Mouse (Mus musculus) intestine, postnatal 0 days (tissue): Measurements from ENCODE around the gene Rapgef2. TPM values are rescaled to one million over a fixed set of nuclear protein-coding genes. Genes with fewer than 3 reads are reported as not detected.
A peak's percentile ranks its signal among the peaks of the same experiment; 100 is the strongest.

Source experiments
- ATAC-seq: fragments of 200-750 bp; cut with Nextera tagmentation; 2 replicates; pipeline ENCODE4 v1.8.0; 2017; ENCODE audit warnings: mild to moderate bottlenecking, moderate TSS enrichment, moderate library complexity
- H3K27ac ChIP-seq: fragments of 300-500 bp; sonication (generic); 2 replicates; pipeline ENCODE4 v1.5.1; 2014; ENCODE audit warnings: mild to moderate bottlenecking, low read depth, low read length, moderate library complexity
- H3K27me3 ChIP-seq: fragments of 300-500 bp; sonication (generic); replicated peaks from 2 replicates; pipeline ENCODE4 v1.6.1; 2014; ENCODE audit warnings: low read length, mixed read lengths; ENCODE audit not compliant: control insufficient read depth, insufficient read depth
- H3K36me3 ChIP-seq: fragments of 300-500 bp; sonication (generic); 2 replicates; pipeline ENCODE4 v1.6.1; 2014; ENCODE audit warnings: mild to moderate bottlenecking, moderate library complexity; ENCODE audit not compliant: control insufficient read depth, insufficient read depth
- H3K4me1 ChIP-seq: fragments of 300-500 bp; sonication (generic); replicated peaks from 2 replicates; pipeline ENCODE4 v1.6.1; 2014; ENCODE audit warnings: antibody characterized with exemption, low read length, mixed read lengths; ENCODE audit not compliant: control insufficient read depth, insufficient read depth
- H3K4me2 ChIP-seq: fragments of 300-500 bp; sonication (generic); replicated peaks from 2 replicates; pipeline ENCODE4 v1.6.1; 2014; ENCODE audit warnings: low read depth, mild to moderate bottlenecking, moderate library complexity
- H3K4me3 ChIP-seq: fragments of 300-500 bp; sonication (generic); 2 replicates; pipeline ENCODE4 v1.5.1; 2014; ENCODE audit warnings: low read depth, low read length
- H3K9ac ChIP-seq: fragments of 300-500 bp; sonication (generic); 2 replicates; pipeline ENCODE4 v1.6.1; 2014; ENCODE audit warnings: mild to moderate bottlenecking, low read depth, low read length
- H3K9me3 ChIP-seq: fragments of 300-500 bp; sonication (generic); 2 replicates; pipeline ENCODE4 v1.6.1; 2016; ENCODE audit warnings: mixed run types; ENCODE audit not compliant: control insufficient read depth
- CTCF ChIP-seq: sonication (generic); IDR thresholded peaks from 2 replicates; pipeline ENCODE4 v1.5.1; 2016; ENCODE audit warnings: low read depth, mild to moderate bottlenecking, control low read depth, antibody characterized with exemption, moderate library complexity
- WGBS: fragments of 180-500 bp; shearing (Covaris S2); extraction: QIAGEN DNeasy Blood & Tissue Kit; methylation state at CpG from one replicate; pipeline ENCODE4 v1.1.7; 2014; 5-methylcytosine and 5-hydroxymethylcytosine counted together
- polyA plus RNA-seq: library from polyadenylated mRNA; unstranded; fragments of >200 nt; fragmentation: Nextera tagmentation; extraction: Ambion mirVana; gene quantifications from 2 replicates; pipeline ENCODE4 v1.2.1, GENCODE M21; 2015

Gene Rapgef2
- polyA plus RNA-seq, 1 experiment from 2014 or later = 3.2 TPM

DNA sequence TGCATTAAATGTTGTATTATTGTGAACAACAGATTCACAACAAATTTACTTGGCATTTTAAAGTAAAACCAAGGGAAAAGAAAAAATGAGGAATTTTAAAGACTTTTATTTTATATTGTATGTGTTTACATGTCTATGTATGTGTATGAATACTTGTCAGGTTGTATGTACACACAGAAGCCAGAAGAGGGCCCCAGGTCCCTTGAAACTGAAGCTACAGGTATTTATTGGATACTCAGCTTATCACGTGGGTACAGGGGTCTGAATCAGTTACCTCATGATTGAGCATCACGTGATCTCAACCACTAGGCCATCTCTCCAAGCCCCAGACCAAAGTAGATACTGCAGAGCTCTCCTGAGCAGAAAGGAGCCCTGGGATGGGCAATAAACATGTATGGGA is 180.0 kb downstream of the Rapgef2 start:
- peaks cover 12% of the 10 kb centered on the region; the same call in 1 of the 2 replicates for H3K36me3 ChIP-seq
- peak; percentile 48 for TF ChIP-seq CTCF
- H3K4me2 ChIP-seq = no peak overlapping the region
- H3K27ac ChIP-seq = no peak overlapping the region
- H3K4me1 ChIP-seq = no peaks in the 10 kb centered on the region
- no peak overlapping the region for H3K9ac ChIP-seq
- 78% methylated on average over 2 of the region's 2 CpGs for WGBS
- no peaks in the 10 kb centered on the region for H3K27me3 ChIP-seq
- H3K9me3 ChIP-seq = no peaks in the 10 kb centered on the region
- no peak overlapping the region for H3K4me3 ChIP-seq
- ATAC-seq = no peak

DNA sequence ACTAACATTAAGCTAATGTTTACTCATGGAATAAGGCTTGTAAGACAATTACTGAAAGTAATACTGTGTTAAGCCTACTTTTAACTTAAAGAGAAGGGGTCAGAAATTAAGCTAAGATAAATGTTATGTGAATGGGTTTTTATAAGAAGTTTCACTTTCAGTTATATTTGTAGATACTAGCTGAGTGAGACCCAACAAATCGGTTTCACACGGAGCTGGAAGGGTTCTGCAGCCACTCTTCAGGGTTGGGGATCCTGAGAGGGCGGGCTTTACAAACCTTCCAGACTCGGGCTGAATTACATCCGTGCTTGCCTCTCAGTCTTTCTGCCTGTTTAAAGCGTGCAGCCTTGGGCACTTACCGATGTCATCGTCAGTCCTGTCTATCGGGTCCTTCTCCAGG is 182.7 kb downstream of the Rapgef2 start:
- WGBS = 92% methylated on average over 9 of the region's 9 CpGs
- TF ChIP-seq CTCF = no peak
- no peak overlapping the region for H3K4me3 ChIP-seq
- peaks cover 15% of the 10 kb centered on the region; the same call in 1 of the 2 replicates for H3K36me3 ChIP-seq
- H3K9ac ChIP-seq = no peak overlapping the region
- H3K4me1 ChIP-seq = no peaks in the 10 kb centered on the region
- no peak for ATAC-seq
- H3K9me3 ChIP-seq = no peaks in the 10 kb centered on the region
- no peak overlapping the region for H3K27ac ChIP-seq
- no peak overlapping the region for H3K4me2 ChIP-seq
- H3K27me3 ChIP-seq = no peaks in the 10 kb centered on the region

DNA sequence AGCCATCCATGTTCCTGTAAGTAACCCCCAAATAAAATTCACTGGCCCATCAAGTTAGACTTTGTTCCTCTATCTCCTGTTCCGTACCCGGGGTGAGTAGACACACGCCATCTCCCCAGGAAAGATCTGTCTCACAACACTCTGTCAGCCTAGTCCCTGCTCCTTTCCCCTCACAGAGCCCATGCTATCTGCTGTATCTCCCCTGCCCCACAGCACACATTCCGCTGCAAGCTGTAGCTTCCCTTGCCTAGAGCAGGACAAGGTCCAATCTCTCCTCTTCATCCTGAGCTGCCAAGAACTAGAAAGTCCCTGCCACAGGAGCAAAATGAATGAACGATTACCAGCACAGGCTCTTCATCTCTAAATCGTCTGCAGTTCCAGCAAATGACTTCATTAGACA is 184.6 kb downstream of the Rapgef2 start:
- H3K27me3 ChIP-seq = no peaks in the 10 kb centered on the region
- no peaks in the 10 kb centered on the region for H3K9me3 ChIP-seq
- H3K9ac ChIP-seq = no peak overlapping the region
- no peak for ATAC-seq
- no peak overlapping the region for H3K27ac ChIP-seq
- WGBS = 45% methylated on average over 6 of the region's 6 CpGs
- H3K36me3 ChIP-seq = peaks cover 15% of the 10 kb centered on the region; the same call in 1 of the 2 replicates
- no peaks in the 10 kb centered on the region for H3K4me1 ChIP-seq
- TF ChIP-seq CTCF = no peak
- no peak overlapping the region for H3K4me3 ChIP-seq
- no peak overlapping the region for H3K4me2 ChIP-seq

DNA sequence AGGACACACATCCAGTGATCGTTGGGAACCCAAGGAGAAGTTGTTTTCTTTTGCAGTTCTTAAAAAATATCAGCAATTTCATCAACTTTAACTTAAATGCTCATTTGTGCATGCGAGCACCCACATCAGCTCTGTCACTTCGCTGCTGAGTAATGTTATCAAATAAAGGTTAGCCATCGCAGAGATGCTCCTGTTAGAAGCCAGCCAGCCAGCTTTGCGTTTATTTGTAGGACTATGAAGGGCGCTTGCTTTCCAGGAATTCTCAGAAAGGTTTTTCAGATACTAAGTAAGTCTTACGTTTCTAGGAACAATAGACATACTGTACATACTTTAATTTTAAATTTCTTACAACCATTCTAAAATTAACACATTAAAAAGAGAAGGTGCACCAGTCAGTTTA is 185.5 kb downstream of the Rapgef2 start:
- no peaks in the 10 kb centered on the region for H3K4me1 ChIP-seq
- 91% methylated on average over 7 of the region's 7 CpGs for WGBS
- no peaks in the 10 kb centered on the region for H3K9me3 ChIP-seq
- no peak for TF ChIP-seq CTCF
- no peak overlapping the region for H3K9ac ChIP-seq
- H3K4me3 ChIP-seq = no peak overlapping the region
- H3K27ac ChIP-seq = no peak overlapping the region
- ATAC-seq = no peak
- no peaks in the 10 kb centered on the region for H3K27me3 ChIP-seq
- no peak overlapping the region for H3K4me2 ChIP-seq
- peaks cover 15% of the 10 kb centered on the region; the same call in 1 of the 2 replicates for H3K36me3 ChIP-seq

DNA sequence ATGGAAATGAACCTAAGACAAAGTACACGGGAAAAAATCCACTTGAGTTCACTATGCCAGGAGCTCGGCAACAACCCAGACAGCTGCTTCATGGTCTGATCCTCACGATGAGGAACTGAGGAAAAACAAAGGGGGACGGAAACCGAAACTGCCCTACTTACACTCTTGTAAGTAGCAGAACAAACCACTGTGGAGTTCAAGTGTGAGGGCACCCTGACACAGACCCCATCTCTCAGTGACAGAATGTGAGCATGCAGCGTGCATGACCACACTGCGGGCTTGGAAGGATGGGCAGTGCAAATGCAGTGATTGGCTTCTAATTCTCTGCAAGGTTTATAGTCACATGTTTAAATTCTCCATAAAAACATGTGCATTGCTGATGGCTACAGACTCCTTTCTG is 197.2 kb downstream of the Rapgef2 start:
- Histone ChIP-seq H3K36me3 (peaks cover 52% of the 10 kb centered on the region), H3K4me1 (no peaks in the 10 kb centered on the region), H3K9ac (no peak overlapping the region), H3K4me3 (no peak overlapping the region), H3K27ac (no peak overlapping the region), H3K4me2 (no peak overlapping the region), H3K9me3 (no peaks in the 10 kb centered on the region), H3K27me3 (no peaks in the 10 kb centered on the region)
- no peak for TF ChIP-seq CTCF
- no peak for ATAC-seq
- 86% methylated on average over 7 of the region's 7 CpGs for WGBS

DNA sequence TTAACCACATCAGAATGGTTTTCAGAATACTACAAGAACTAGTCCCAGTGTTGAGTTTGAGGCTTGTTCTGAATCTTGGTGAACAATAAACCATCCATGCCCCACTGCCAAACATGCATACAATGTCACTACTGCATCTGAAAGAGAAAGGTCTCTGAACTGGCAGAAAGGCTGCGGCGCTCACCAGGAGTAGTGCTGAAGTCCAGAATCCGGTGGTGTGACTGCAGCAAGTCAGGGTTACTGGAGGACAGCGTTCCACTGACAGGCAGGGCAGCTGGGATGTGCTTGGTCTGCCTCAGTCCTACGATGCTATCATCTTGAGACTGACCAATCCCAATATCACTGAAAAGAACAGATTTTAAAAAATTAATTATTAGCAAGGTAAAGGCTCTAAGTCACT is 197.9 kb downstream of the Rapgef2 start:
- H3K27me3 ChIP-seq = no peaks in the 10 kb centered on the region
- no peak for TF ChIP-seq CTCF
- no peaks in the 10 kb centered on the region for H3K4me1 ChIP-seq
- H3K9ac ChIP-seq = no peak overlapping the region
- no peak overlapping the region for H3K27ac ChIP-seq
- H3K4me3 ChIP-seq = no peak overlapping the region
- no peak overlapping the region for H3K4me2 ChIP-seq
- no peak for ATAC-seq
- H3K36me3 ChIP-seq = peaks cover 52% of the 10 kb centered on the region
- WGBS = 84% methylated on average over 5 of the region's 5 CpGs
- no peaks in the 10 kb centered on the region for H3K9me3 ChIP-seq

DNA sequence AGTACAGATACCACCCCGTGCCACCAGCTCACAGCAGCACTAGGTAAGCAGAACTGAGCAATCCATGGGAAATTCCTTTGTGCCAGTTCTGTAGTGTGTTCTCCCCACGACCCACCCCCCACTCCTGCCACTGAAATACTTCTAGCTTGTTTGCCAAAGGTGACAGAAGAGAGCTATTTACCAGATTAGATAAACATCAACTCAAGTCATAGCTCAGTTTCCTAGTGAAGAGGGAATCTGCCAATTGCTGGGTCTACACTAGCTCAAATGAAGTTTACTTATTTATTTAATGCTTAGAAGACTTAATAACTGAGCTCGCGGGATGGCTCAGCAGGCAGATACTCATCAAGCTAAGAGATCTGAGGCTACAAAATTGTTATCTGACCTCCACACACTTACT is 200.0 kb downstream of the Rapgef2 start:
- WGBS = 54% methylated on average over 4 of the region's 4 CpGs
- TF ChIP-seq CTCF = no peak
- Histone ChIP-seq H3K36me3 (peaks cover 64% of the 10 kb centered on the region), H3K4me3 (no peak overlapping the region), H3K27ac (no peak overlapping the region), H3K4me2 (no peak overlapping the region), H3K27me3 (no peaks in the 10 kb centered on the region), H3K9me3 (no peaks in the 10 kb centered on the region), H3K9ac (no peak overlapping the region), H3K4me1 (no peaks in the 10 kb centered on the region)
- ATAC-seq = no peak
